In genomic region chr8:110654075-110655060, GRCm38 (mm10) we compare ENCODE assay signal across 16 mouse cellular contexts. TPM values are rescaled to one million over a fixed set of nuclear protein-coding genes. Genes with fewer than 3 reads are reported as not detected.
DNase-seq lines count a peak whose midpoint lies in the region; ATAC-seq lines count a peak whose summit lies in the region.
"Had no signal": no experiment of that assay in that cellular context is flagged by ENCODE, and none has a peak within 500 bp of the region (broad histone marks: within the 10 kb centered on the region; RNA-seq: fewer than 3 reads in every experiment).

No protein-coding gene starts in this region.

- ATAC-seq in forebrain, embryonic 13.5 days: no peak
- peak; percentile 65; the same call in 1 of the 2 replicates for ATAC-seq in kidney, embryonic 14.5 days (ENCODE audit: low FRiP score, low TSS enrichment)
- no peak for ATAC-seq in midbrain, embryonic 12.5 days (ENCODE audit: low FRiP score, low read depth)
- ATAC-seq: inflammation-experienced regulatory T-cells, adult 6 months had no signal

- peaks cover 15% of the 10 kb centered on the region for H3K4me1 ChIP-seq in forebrain, embryonic 10.5 days
- H3K4me1 ChIP-seq in forebrain, embryonic 13.5 days: peaks cover 9% of the 10 kb centered on the region; the same call in 1 of the 2 replicates
- no peaks in the 10 kb centered on the region for H3K4me1 ChIP-seq in kidney, embryonic 14.5 days (ENCODE audit: control insufficient read depth, insufficient read depth, low read length)
- 0 out of 2 replicates have a peak, but pooled peaks cover 7% of the 10 kb centered on the region for H3K4me1 ChIP-seq in midbrain, embryonic 12.5 days
- H3K4me1 ChIP-seq: limb, embryonic 15.5 days had no signal

- no peak overlapping the region for H3K4me2 ChIP-seq in forebrain, embryonic 13.5 days
- no peak overlapping the region for H3K4me2 ChIP-seq in kidney, embryonic 14.5 days (replicated peaks; ENCODE audit: low read depth, low read length)
- H3K4me2 ChIP-seq in midbrain, embryonic 12.5 days (replicated peaks): no peak overlapping the region
- H3K4me2 ChIP-seq: limb, embryonic 15.5 days had no signal

- no peaks in the 10 kb centered on the region for H3K9me3 ChIP-seq in forebrain, embryonic 10.5 days
- no peaks in the 10 kb centered on the region for H3K9me3 ChIP-seq in forebrain, embryonic 13.5 days (replicated peaks)
- H3K9me3 ChIP-seq in kidney, embryonic 14.5 days (ENCODE audit: control insufficient read depth, low read length): no peaks in the 10 kb centered on the region
- H3K9me3 ChIP-seq in midbrain, embryonic 12.5 days: no peaks in the 10 kb centered on the region
- H3K9me3 ChIP-seq: limb, embryonic 15.5 days had no signal

- peaks cover 76% of the 10 kb centered on the region for H3K36me3 ChIP-seq in forebrain, embryonic 10.5 days (replicated peaks)
- H3K36me3 ChIP-seq in forebrain, embryonic 13.5 days (ENCODE audit: poor library complexity, severe bottlenecking): peaks cover 73% of the 10 kb centered on the region
- H3K36me3 ChIP-seq in kidney, embryonic 14.5 days (ENCODE audit: control insufficient read depth, insufficient read depth, low read length): peaks cover 10% of the 10 kb centered on the region; the same call in 1 of the 2 replicates
- H3K36me3 ChIP-seq in midbrain, embryonic 12.5 days: peaks cover 27% of the 10 kb centered on the region

- no peak overlapping the region for H3K9ac ChIP-seq in forebrain, embryonic 13.5 days
- H3K9ac ChIP-seq in kidney, embryonic 14.5 days (ENCODE audit: low read depth, low read length): no peak overlapping the region
- H3K9ac ChIP-seq in midbrain, embryonic 12.5 days (replicated peaks): no peak overlapping the region
- H3K9ac ChIP-seq: limb, embryonic 15.5 days had no signal

- DNase-seq in forebrain, embryonic 10.5 days (ENCODE audit: extremely low spot score, low spot score): no peak
- DNase-seq in kidney, adult 9 months: no peak
- peak; percentile 38 for DNase-seq in Muller cell, postnatal 12 days (ENCODE audit: inconsistent ontology term)
- DNase-seq in adrenal gland, adult (ENCODE audit: inconsistent age in 2 of 2, low spot score in 1 of 2): no peak
- DNase-seq in layer of hippocampus, adult 11-12 months (ENCODE audit: low spot score): no peak
- DNase-seq: heart, adult 11 months; heart, postnatal 10 days; kidney, postnatal 36 days; lung, adult 2 months; right cerebral cortex, postnatal 4 days had no signal

- 63% methylated on average over 9 of the region's 9 CpGs for WGBS in forebrain, embryonic 10.5 days
- WGBS in forebrain, embryonic 13.5 days: 51% methylated on average over 9 of the region's 9 CpGs
- WGBS in kidney, embryonic 14.5 days: 73% methylated on average over 9 of the region's 9 CpGs
- WGBS in midbrain, embryonic 12.5 days: 64% methylated on average over 9 of the region's 9 CpGs

- no peak overlapping the region for H3K4me3 ChIP-seq in forebrain, embryonic 10.5 days
- no peak overlapping the region for H3K4me3 ChIP-seq in forebrain, embryonic 13.5 days
- H3K4me3 ChIP-seq in kidney, embryonic 14.5 days (ENCODE audit: low read length): no peak overlapping the region
- no peak overlapping the region for H3K4me3 ChIP-seq in midbrain, embryonic 12.5 days
- H3K4me3 ChIP-seq: limb, embryonic 15.5 days had no signal

- H3K27ac ChIP-seq in forebrain, embryonic 10.5 days: peak overlapping the region; percentile 56; the same call in 1 of the 2 replicates
- H3K27ac ChIP-seq in forebrain, embryonic 13.5 days: no peak overlapping the region
- H3K27ac ChIP-seq in kidney, embryonic 14.5 days (ENCODE audit: low read depth, low read length): no peak overlapping the region; the same call in 1 of the 2 replicates
- H3K27ac ChIP-seq in midbrain, embryonic 12.5 days (replicated peaks): 0 out of 2 replicates have a peak overlapping the region, but pooled peaks have one; percentile 30
- H3K27ac ChIP-seq: limb, embryonic 15.5 days; macrophage had no signal

- no peaks in the 10 kb centered on the region for H3K27me3 ChIP-seq in forebrain, embryonic 10.5 days (ENCODE audit: poor library complexity, severe bottlenecking)
- no peaks in the 10 kb centered on the region for H3K27me3 ChIP-seq in forebrain, embryonic 13.5 days
- H3K27me3 ChIP-seq in kidney, embryonic 14.5 days (ENCODE audit: control insufficient read depth, insufficient read depth, low read length): no peaks in the 10 kb centered on the region
- no peaks in the 10 kb centered on the region for H3K27me3 ChIP-seq in midbrain, embryonic 12.5 days
- H3K27me3 ChIP-seq: limb, embryonic 15.5 days had no signal

RNA-seq across cellular contexts. Expression of gene Vac14, which starts 36.0 kb away (rescaled TPM):
- polyA plus RNA-seq in forebrain, embryonic 10.5 days (2016; fragmentation: Nextera tagmentation; extraction: Ambion mirVana): 27.7 and 29.9 TPM in 2 replicates
- polyA plus RNA-seq in forebrain, embryonic 13.5 days (2015; fragmentation: Nextera tagmentation; extraction: Ambion mirVana): 20.3 and 24.4 TPM in 2 replicates
- polyA plus RNA-seq in kidney, embryonic 14.5 days (2014; fragmentation: Nextera tagmentation; extraction: Ambion mirVana): 21.7 and 32.2 TPM in 2 replicates
- polyA plus RNA-seq in midbrain, embryonic 12.5 days (2016; fragmentation: Nextera tagmentation; extraction: Ambion mirVana): 31.8 and 32.3 TPM in 2 replicates

Comparison
In these comparisons a context has a peak if more than half of its experiments do, and no peak if none do; other contexts are left out.
1. H3K27ac ChIP-seq: peak in forebrain, embryonic 10.5 days (single experiment) and midbrain, embryonic 12.5 days (single experiment); none in forebrain, embryonic 13.5 days (single experiment) and kidney, embryonic 14.5 days (single experiment).